Mouse (Mus musculus): Measurements from ENCODE around the gene Hexim1. TPM values are rescaled to one million over a fixed set of nuclear protein-coding genes. Genes with fewer than 3 reads are reported as not detected.
A peak's percentile ranks its signal among the peaks of the same experiment; 100 is the strongest.

Gene Hexim1
- polyA plus RNA-seq, 2 experiments, result 2.4 to 11.4 TPM

DNA sequence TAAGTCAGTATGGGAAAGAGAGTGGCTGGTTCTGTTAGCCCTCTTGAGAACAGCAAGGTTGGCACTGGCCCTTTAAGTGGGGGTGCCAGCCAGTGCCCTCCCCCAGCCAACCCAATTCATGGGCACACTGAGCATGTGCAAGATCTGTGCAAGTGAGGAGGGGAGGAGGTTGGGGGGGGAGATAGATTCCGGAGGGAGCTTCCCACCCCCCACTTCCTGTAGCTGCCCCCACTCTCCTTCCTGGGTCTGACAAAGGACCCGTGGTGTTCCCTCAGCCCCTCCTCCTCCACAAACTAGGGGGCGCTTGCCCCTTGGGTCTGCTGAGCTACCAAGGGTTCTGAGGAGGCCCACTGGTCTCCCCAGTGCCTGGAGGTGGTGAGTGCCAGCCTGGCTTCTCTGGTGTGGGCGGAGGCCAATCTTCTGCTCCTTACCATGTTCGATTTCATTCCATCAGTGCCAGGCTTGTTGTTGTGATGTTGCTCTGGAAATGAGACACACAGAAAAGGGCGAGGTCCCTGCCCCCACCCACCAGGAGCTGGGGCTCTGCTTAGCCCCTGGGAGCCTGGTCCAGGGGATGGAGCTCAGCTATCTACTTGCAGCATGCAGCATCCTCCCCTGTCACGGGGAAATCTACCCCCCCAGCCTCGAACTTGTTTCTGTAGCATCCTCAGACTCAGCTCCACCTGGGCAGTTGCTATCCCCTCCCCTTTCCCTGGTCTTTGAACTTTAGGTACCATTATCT, 26.6 kb downstream of the Hexim1 start:
- H3K36me3 ChIP-seq (replicated peaks; ENCODE audit: control insufficient read depth, insufficient read depth, low read depth), result peaks cover 4% of the 10 kb centered on the region
- H3K4me3 ChIP-seq (ENCODE audit: insufficient read depth in 1 of 2, low read depth in 2 of 2, low read length in 2 of 2), result no peak overlapping the region
- ATAC-seq (ENCODE audit: insufficient read depth) (peak; percentile 13; the same call in 1 of the 2 replicates), DNase-seq (ENCODE audit: low read depth in 3 of 3, low spot score in 3 of 3) (no peak)
- no peaks in the 10 kb centered on the region for H3K9me3 ChIP-seq (ENCODE audit: control insufficient read depth, low read length)
- H3K27me3 ChIP-seq (ENCODE audit: control insufficient read depth, insufficient read depth, low read length), result no peaks in the 10 kb centered on the region
- H3K27ac ChIP-seq, result no peak overlapping the region
- TF ChIP-seq EP300 (IDR thresholded peaks at IDR 0.05; ENCODE audit: low read depth), result no peak
- no peak for TF ChIP-seq CTCF (IDR thresholded peaks at IDR 0.05; ENCODE audit: low read depth)
- no peak overlapping the region for H3K9ac ChIP-seq (replicated peaks)
- H3K4me2 ChIP-seq (ENCODE audit: low read depth), result no peak overlapping the region
- H3K4me1 ChIP-seq (replicated peaks; ENCODE audit: control insufficient read depth in 2 of 2, insufficient read depth in 2 of 2, low read length in 1 of 2), result peaks cover 2 to 19% of the 10 kb centered on the region in 2 experiments; a peak in 2 of 4 replicates
- WGBS (ENCODE audit: insufficient replicate concordance), result 26% methylated on average over 8 of the region's 8 CpGs

- no peak overlapping the region for H3K4me2 ChIP-seq (ENCODE audit: low read depth)
Observed at GRCm38 (mm10) chr11:103144309-103145285, 28.6 kb downstream of the Hexim1 start.

GRCm38 (mm10) chr11:103146386-103146785, 30.4 kb downstream of the Hexim1 start:
- Histone ChIP-seq H3K36me3 (replicated peaks; ENCODE audit: control insufficient read depth, insufficient read depth, low read depth) (no peaks in the 10 kb centered on the region), H3K27me3 (ENCODE audit: control insufficient read depth, insufficient read depth, low read length) (no peaks in the 10 kb centered on the region), H3K9ac (replicated peaks) (no peak overlapping the region), H3K4me2 (ENCODE audit: low read depth) (no peak overlapping the region), H3K27ac (no peak overlapping the region), H3K9me3 (ENCODE audit: control insufficient read depth, low read length) (no peaks in the 10 kb centered on the region), H3K4me3 (ENCODE audit: insufficient read depth in 1 of 2, low read depth in 2 of 2, low read length in 2 of 2) (no peak overlapping the region), H3K4me1 (replicated peaks; ENCODE audit: control insufficient read depth in 2 of 2, insufficient read depth in 2 of 2, low read length in 1 of 2) (peaks cover 2 to 17% of the 10 kb centered on the region in 2 experiments; a peak in 2 of 4 replicates)
- ATAC-seq (ENCODE audit: insufficient read depth) (no peak), DNase-seq (ENCODE audit: low read depth in 3 of 3, low spot score in 3 of 3) (no peak)
- 68% methylated on average over 4 of the region's 4 CpGs for WGBS (ENCODE audit: insufficient replicate concordance)
- no peak for TF ChIP-seq EP300 (IDR thresholded peaks at IDR 0.05; ENCODE audit: low read depth)

More at GRCm38 (mm10) chr11:103144309-103145285, 28.6 kb downstream of the Hexim1 start:
- DNase-seq (ENCODE audit: low read depth in 3 of 3, low spot score in 3 of 3) (no peak), ATAC-seq (ENCODE audit: insufficient read depth) (no peak)
- Histone ChIP-seq H3K27ac (no peak overlapping the region), H3K36me3 (replicated peaks; ENCODE audit: control insufficient read depth, insufficient read depth, low read depth) (no peaks in the 10 kb centered on the region), H3K27me3 (ENCODE audit: control insufficient read depth, insufficient read depth, low read length) (no peaks in the 10 kb centered on the region), H3K9ac (replicated peaks) (no peak overlapping the region), H3K4me1 (replicated peaks; ENCODE audit: control insufficient read depth in 2 of 2, insufficient read depth in 2 of 2, low read length in 1 of 2) (peaks cover 2 to 19% of the 10 kb centered on the region in 2 experiments; a peak in 2 of 4 replicates), H3K4me3 (ENCODE audit: insufficient read depth in 1 of 2, low read depth in 2 of 2, low read length in 2 of 2) (no peak overlapping the region), H3K9me3 (ENCODE audit: control insufficient read depth, low read length) (no peaks in the 10 kb centered on the region)
- WGBS (ENCODE audit: insufficient replicate concordance), result 34% methylated on average over 12 of the region's 12 CpGs
- TF ChIP-seq EP300 (IDR thresholded peaks at IDR 0.05; ENCODE audit: low read depth) (no peak), CTCF (IDR thresholded peaks at IDR 0.05; ENCODE audit: low read depth) (no peak)

GRCm38 (mm10) chr11:103147766-103148165, 31.7 kb downstream of the Hexim1 start:
- no peak overlapping the region for H3K4me3 ChIP-seq (ENCODE audit: insufficient read depth in 1 of 2, low read depth in 2 of 2, low read length in 2 of 2)
- no peak overlapping the region for H3K9ac ChIP-seq (replicated peaks)
- H3K27ac ChIP-seq, result no peak overlapping the region
- peaks cover 2 to 15% of the 10 kb centered on the region in 2 experiments; a peak in 2 of 4 replicates for H3K4me1 ChIP-seq (replicated peaks; ENCODE audit: control insufficient read depth in 2 of 2, insufficient read depth in 2 of 2, low read length in 1 of 2)
- no peak for TF ChIP-seq EP300 (IDR thresholded peaks at IDR 0.05; ENCODE audit: low read depth)
- TF ChIP-seq CTCF (IDR thresholded peaks at IDR 0.05; ENCODE audit: low read depth), result no peak
- H3K4me2 ChIP-seq (ENCODE audit: low read depth), result no peak overlapping the region
- ATAC-seq (ENCODE audit: insufficient read depth), result no peak
- no peaks in the 10 kb centered on the region for H3K27me3 ChIP-seq (ENCODE audit: control insufficient read depth, insufficient read depth, low read length)
- WGBS (ENCODE audit: insufficient replicate concordance), result 43% methylated on average over 4 of the region's 4 CpGs
- DNase-seq (ENCODE audit: low read depth in 3 of 3, low spot score in 3 of 3), result no peak
- H3K36me3 ChIP-seq (replicated peaks; ENCODE audit: control insufficient read depth, insufficient read depth, low read depth), result no peaks in the 10 kb centered on the region
- no peaks in the 10 kb centered on the region for H3K9me3 ChIP-seq (ENCODE audit: control insufficient read depth, low read length)

GRCm38 (mm10) chr11:103149771-103150170, 33.7 kb downstream of the Hexim1 start:
- Histone ChIP-seq H3K36me3 (replicated peaks; ENCODE audit: control insufficient read depth, insufficient read depth, low read depth) (no peaks in the 10 kb centered on the region), H3K27me3 (ENCODE audit: control insufficient read depth, insufficient read depth, low read length) (no peaks in the 10 kb centered on the region), H3K27ac (no peak overlapping the region), H3K4me2 (ENCODE audit: low read depth) (no peak overlapping the region), H3K4me1 (replicated peaks; ENCODE audit: control insufficient read depth in 2 of 2, insufficient read depth in 2 of 2, low read length in 1 of 2) (peaks cover under 1 to 6% of the 10 kb centered on the region in 2 experiments; a peak in 2 of 4 replicates), H3K9me3 (ENCODE audit: control insufficient read depth, low read length) (no peaks in the 10 kb centered on the region), H3K4me3 (ENCODE audit: insufficient read depth in 1 of 2, low read depth in 2 of 2, low read length in 2 of 2) (no peak overlapping the region), H3K9ac (replicated peaks) (no peak overlapping the region)
- DNase-seq (ENCODE audit: low read depth in 3 of 3, low spot score in 3 of 3) (no peak), ATAC-seq (ENCODE audit: insufficient read depth) (no peak)
- WGBS (ENCODE audit: insufficient replicate concordance), result 82% methylated on average over 4 of the region's 4 CpGs
- TF ChIP-seq CTCF (IDR thresholded peaks at IDR 0.05; ENCODE audit: low read depth), result no peak

All from liver, embryonic 14.5 days (tissue).